Mouse (Mus musculus) spleen, adult 2 months (tissue): ENCODE data around the gene Cemip. TPM values are rescaled to one million over a fixed set of nuclear protein-coding genes. Genes with fewer than 3 reads are reported as not detected.

Experiments used
- DNase-seq, 2 experiments: peaks; one replicate each; pipeline versions ENCODE4 v3.0.0 to v3.0.0-alpha.2; 2012 to 2021; ENCODE audit warnings: low spot score in 2 of 2, low read depth in 1 of 2
- H3K27ac ChIP-seq: fragments of 200-500 bp; 2 replicates; pipeline ENCODE4 v1.5.1; 2012; ENCODE audit warnings: low read length, inconsistent platforms; ENCODE audit not compliant: insufficient read depth
- H3K27me3 ChIP-seq: fragments of 200-500 bp; 2 replicates; pipeline ENCODE4 v1.6.1; 2012; ENCODE audit warnings: mild to moderate bottlenecking, moderate library complexity, low read length, inconsistent platforms; ENCODE audit not compliant: control insufficient read depth, insufficient read depth
- H3K36me3 ChIP-seq: fragments of 200-500 bp; 2 replicates; pipeline ENCODE4 v1.6.1; 2012; ENCODE audit warnings: mild to moderate bottlenecking, low read length, inconsistent platforms; ENCODE audit not compliant: control insufficient read depth, insufficient read depth
- H3K4me1 ChIP-seq: fragments of 200-500 bp; 2 replicates; pipeline ENCODE4 v1.6.1; 2011; ENCODE audit warnings: inconsistent platforms; ENCODE audit not compliant: control insufficient read depth, insufficient read depth, insufficient read length
- H3K4me3 ChIP-seq: fragments of 200-500 bp; 2 replicates; pipeline ENCODE4 v1.5.1; 2011; ENCODE audit warnings: mild to moderate bottlenecking, inconsistent platforms; ENCODE audit not compliant: insufficient read depth, insufficient read length; ENCODE audit errors: extremely low read depth
- CTCF ChIP-seq: fragments of 200-500 bp; IDR thresholded peaks from 2 replicates; pipeline ENCODE4 v1.5.1; 2011; ENCODE audit warnings: mild to moderate bottlenecking, inconsistent platforms; ENCODE audit not compliant: insufficient read depth, insufficient read length, insufficient replicate concordance; ENCODE audit errors: extremely low read depth
- POLR2A ChIP-seq: fragments of 200-500 bp; IDR thresholded peaks from 2 replicates; pipeline ENCODE4 v1.6.1; 2011; ENCODE audit warnings: low read depth, low read length, inconsistent platforms
- WGBS: fragments of 180-500 bp; shearing (Covaris S2); methylation state at CpG from one replicate; pipeline ENCODE4 v1.1.7; 2018; 5-methylcytosine and 5-hydroxymethylcytosine counted together
- polyA plus RNA-seq: library from polyadenylated mRNA; depleted of rRNA; stranded (reverse); fragments of >200 nt; gene quantifications from 2 replicates; pipeline ENCODE4 v1.2.3, GENCODE M21; 2012

Cemip gene
- polyA plus RNA-seq, 1 experiment = 2.4 TPM

DNA sequence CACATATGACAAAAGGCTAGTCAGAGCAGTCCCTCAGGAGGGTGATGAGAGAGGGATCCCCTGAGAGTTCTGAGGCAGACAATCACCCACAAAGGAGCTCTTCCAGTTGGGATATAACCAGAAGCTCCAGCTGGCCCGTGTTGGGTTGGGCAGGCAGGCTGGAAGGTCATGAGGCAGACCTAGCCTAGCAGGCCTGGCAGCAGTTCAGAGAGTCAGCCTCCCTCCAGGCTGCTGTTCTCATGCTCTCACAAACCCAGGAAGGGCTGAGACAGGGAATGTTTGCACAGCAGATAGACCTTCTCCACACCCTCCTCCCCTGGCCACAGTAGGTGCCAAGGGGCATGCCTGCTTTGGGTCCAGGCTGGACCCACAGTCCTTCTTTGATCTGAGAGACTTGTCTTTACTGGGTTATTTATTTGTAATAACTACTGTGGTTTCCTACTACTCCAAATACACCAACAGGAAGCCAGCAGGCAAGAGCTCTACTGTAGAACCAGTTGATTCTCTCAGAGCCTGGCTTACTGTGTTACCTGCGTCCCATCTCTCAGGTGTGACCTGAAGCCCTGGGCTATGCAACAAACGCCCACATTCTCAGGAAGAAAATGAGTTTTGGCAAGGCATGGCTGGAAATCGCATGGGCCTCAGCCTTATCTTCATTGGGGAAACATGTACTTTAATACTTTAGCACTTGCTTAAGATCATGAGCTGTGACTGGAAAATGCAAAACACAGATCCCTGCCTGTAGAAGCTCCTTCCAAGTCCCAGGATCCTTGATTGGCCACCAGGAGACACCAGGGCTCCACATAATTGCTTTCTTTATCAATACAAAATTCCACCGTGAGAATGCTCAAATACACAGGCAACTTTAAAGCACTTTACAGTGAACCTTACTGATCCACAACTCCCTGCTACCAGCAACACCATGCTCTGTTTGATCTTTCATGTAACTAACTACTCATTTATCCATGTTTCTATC is 67.7 kb downstream of the Cemip start:
- no peaks in the 10 kb centered on the region for H3K27me3 ChIP-seq
- 68% methylated on average over 5 of the region's 5 CpGs for WGBS
- TF ChIP-seq POLR2A = no peak
- TF ChIP-seq CTCF = no peak
- no peaks in the 10 kb centered on the region for H3K36me3 ChIP-seq
- no peak overlapping the region for H3K27ac ChIP-seq
- H3K4me1 ChIP-seq = no peaks in the 10 kb centered on the region
- H3K4me3 ChIP-seq = no peak overlapping the region
- no peak for DNase-seq

GRCm38 (mm10) chr7:84015050-84015449 is 71.3 kb downstream of the Cemip start:
- WGBS = 72% methylated on average over 1 of the region's 1 CpGs
- TF ChIP-seq POLR2A = no peak
- TF ChIP-seq CTCF = no peak
- Histone ChIP-seq H3K27me3 (no peaks in the 10 kb centered on the region), H3K36me3 (no peaks in the 10 kb centered on the region), H3K4me3 (no peak overlapping the region), H3K27ac (no peak overlapping the region), H3K4me1 (no peaks in the 10 kb centered on the region)
- DNase-seq = no peak

DNA sequence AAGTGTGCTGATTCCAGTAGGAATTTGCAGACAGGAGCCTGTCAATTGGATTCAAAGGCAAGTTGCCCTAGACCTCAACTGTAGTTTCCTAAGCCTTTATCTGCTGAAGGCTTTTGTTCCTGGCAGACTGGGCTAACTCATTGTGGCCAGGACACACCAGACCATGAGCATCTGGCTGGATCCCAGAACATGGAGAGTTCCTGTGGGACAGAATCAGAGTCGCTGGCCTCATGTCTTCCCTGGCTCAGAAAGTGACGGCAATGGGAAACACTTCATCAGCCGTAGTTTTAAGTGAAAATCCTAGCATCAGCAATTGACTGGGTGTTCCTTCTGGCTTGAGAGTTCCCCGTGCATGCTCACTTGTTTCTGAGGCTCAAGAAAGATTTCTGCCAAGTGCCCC is 72.6 kb downstream of the Cemip start:
- Histone ChIP-seq H3K4me1 (no peaks in the 10 kb centered on the region), H3K27ac (no peak overlapping the region), H3K27me3 (no peaks in the 10 kb centered on the region), H3K4me3 (no peak overlapping the region), H3K36me3 (no peaks in the 10 kb centered on the region)
- DNase-seq = no peak
- TF ChIP-seq POLR2A = no peak
- no peak for TF ChIP-seq CTCF
- 74% methylated on average over 4 of the region's 4 CpGs for WGBS

GRCm38 (mm10) chr7:84004357-84004756 is 81.9 kb downstream of the Cemip start:
- H3K27me3 ChIP-seq = no peaks in the 10 kb centered on the region
- TF ChIP-seq POLR2A (no peak), CTCF (no peak)
- 74% methylated on average over 6 of the region's 6 CpGs for WGBS
- no peak overlapping the region for H3K27ac ChIP-seq
- no peaks in the 10 kb centered on the region for H3K36me3 ChIP-seq
- no peak overlapping the region for H3K4me3 ChIP-seq
- no peak for DNase-seq
- no peaks in the 10 kb centered on the region for H3K4me1 ChIP-seq

GRCm38 (mm10) chr7:84001516-84001915 is 84.8 kb downstream of the Cemip start:
- Histone ChIP-seq H3K27me3 (no peaks in the 10 kb centered on the region), H3K4me1 (no peaks in the 10 kb centered on the region), H3K36me3 (no peaks in the 10 kb centered on the region), H3K4me3 (no peak overlapping the region), H3K27ac (no peak overlapping the region)
- TF ChIP-seq POLR2A (no peak), CTCF (no peak)
- DNase-seq = no peak
- WGBS = 89% methylated on average over 3 of the region's 3 CpGs

- no peaks in the 10 kb centered on the region for H3K27me3 ChIP-seq
- WGBS = 91% methylated on average over 2 of the region's 2 CpGs
- no peak for DNase-seq
Observed at GRCm38 (mm10) chr7:84000671-84001070, 85.6 kb downstream of the Cemip start.

GRCm38 (mm10) chr7:83999647-84000046 is 86.7 kb downstream of the Cemip start:
- no peak for TF ChIP-seq CTCF
- TF ChIP-seq POLR2A = no peak
- no peaks in the 10 kb centered on the region for H3K4me1 ChIP-seq
- DNase-seq = no peak
- no peak overlapping the region for H3K4me3 ChIP-seq
- H3K27ac ChIP-seq = no peak overlapping the region
- H3K27me3 ChIP-seq = no peaks in the 10 kb centered on the region
- 78% methylated on average over 1 of the region's 1 CpGs for WGBS
- no peaks in the 10 kb centered on the region for H3K36me3 ChIP-seq

More at GRCm38 (mm10) chr7:84000671-84001070, 85.6 kb downstream of the Cemip start:
- H3K36me3 ChIP-seq = no peaks in the 10 kb centered on the region
- TF ChIP-seq POLR2A (no peak), CTCF (no peak)
- no peak overlapping the region for H3K27ac ChIP-seq
- H3K4me1 ChIP-seq = no peaks in the 10 kb centered on the region
- H3K4me3 ChIP-seq = no peak overlapping the region
